Mouse (Mus musculus) heart, postnatal 0 days (tissue): Measurements from ENCODE around the gene Rsf1.

Experiments
- CTCF ChIP-seq: IDR thresholded peaks from 2 replicates; pipeline ENCODE4 v1.5.1; 2016; ENCODE audit warnings: antibody characterized with exemption, control low read depth, low read depth
- EP300 ChIP-seq: IDR thresholded peaks from 2 replicates; pipeline ENCODE4 v1.6.1; 2016; ENCODE audit warnings: antibody characterized with exemption, low read depth

- TF ChIP-seq CTCF = no peak
- no peak for TF ChIP-seq EP300
Measured at GRCm38 (mm10) chr7:97563576-97563975, 16.1 kb upstream of the Rsf1 start.
